Mouse (Mus musculus) midbrain, embryonic 10.5 days (tissue): ENCODE data around the gene Pde5a. TPM values are rescaled to one million over a fixed set of nuclear protein-coding genes. Genes with fewer than 3 reads are reported as not detected.

ENCODE experiments used
- DNase-seq: peaks from one replicate; pipeline ENCODE4 v3.0.0-alpha.2; 2017; ENCODE audit warnings: low spot score
- H3K27ac ChIP-seq: fragments of 300-500 bp; sonication (generic); replicated peaks from 2 replicates; pipeline ENCODE4 v1.5.1; 2016; ENCODE audit warnings: mild to moderate bottlenecking
- H3K27me3 ChIP-seq: fragments of 300-500 bp; sonication (generic); 2 replicates; pipeline ENCODE4 v1.6.1; 2016; ENCODE audit warnings: low read depth, mild to moderate bottlenecking; ENCODE audit not compliant: poor library complexity, severe bottlenecking
- H3K36me3 ChIP-seq: fragments of 300-500 bp; sonication (generic); 2 replicates; pipeline ENCODE4 v1.6.1; 2016; ENCODE audit warnings: mild to moderate bottlenecking, moderate library complexity
- H3K4me1 ChIP-seq: fragments of 300-500 bp; sonication (generic); 2 replicates; pipeline ENCODE4 v1.6.1; 2016
- H3K4me3 ChIP-seq: fragments of 300-500 bp; sonication (generic); 2 replicates; pipeline ENCODE4 v1.5.1; 2016; ENCODE audit warnings: mild to moderate bottlenecking, moderate library complexity
- H3K9me3 ChIP-seq: fragments of 300-500 bp; sonication (generic); replicated peaks from 2 replicates; pipeline ENCODE4 v1.6.1; 2016; ENCODE audit warnings: mild to moderate bottlenecking
- WGBS: fragments of 180-500 bp; shearing (Covaris S2); methylation state at CpG from one replicate; pipeline ENCODE4 v1.1.7; 2016; 5-methylcytosine and 5-hydroxymethylcytosine counted together
- polyA plus RNA-seq: library from polyadenylated mRNA; unstranded; fragments of >200 nt; fragmentation: Nextera tagmentation; extraction: Ambion mirVana; gene quantifications from 2 replicates; pipeline ENCODE4 v1.2.1, GENCODE M21; 2016

Gene Pde5a
- polyA plus RNA-seq: 3.5 and 3.6 TPM in 2 replicates

- H3K9me3 ChIP-seq: no peaks in the 10 kb centered on the region
- peak; percentile 88 for DNase-seq
- no peaks in the 10 kb centered on the region; the same call in 1 of the 2 replicates for H3K27me3 ChIP-seq
- under 1% methylated on average over 49 of the region's 49 CpGs for WGBS
- peak within 1 kb of the TSS; percentile 96 for H3K27ac ChIP-seq
- peaks cover 32% of the 10 kb centered on the region for H3K4me1 ChIP-seq
- no peaks in the 10 kb centered on the region for H3K36me3 ChIP-seq
- peak within 1 kb of the TSS; percentile 83 for H3K4me3 ChIP-seq
Observed at GRCm38 (mm10) chr3:122728852-122729600, at the start of gene Pde5a. Gene Pde5a (plus strand): TSS chr3:122728947.

DNA sequence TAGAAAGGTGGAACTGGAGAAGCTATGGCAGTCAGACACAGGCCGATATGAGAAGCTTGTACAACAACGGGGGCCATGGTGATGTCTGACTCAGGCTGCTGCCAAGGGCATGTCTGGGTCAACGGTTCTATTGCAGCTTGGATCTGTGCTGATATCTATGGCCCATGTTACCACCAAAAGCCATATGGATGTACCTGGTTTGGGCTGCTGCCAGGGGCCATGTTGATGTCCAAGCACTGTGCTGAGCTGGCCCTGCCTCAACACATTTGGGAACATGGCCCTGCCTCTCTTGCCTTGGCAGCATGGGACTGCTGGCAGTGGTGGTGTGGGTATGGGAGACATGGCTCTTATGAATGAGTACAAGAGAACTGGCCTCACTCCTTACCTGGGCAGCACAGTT is 47.9 kb upstream of the Pde5a start:
- H3K36me3 ChIP-seq: no peaks in the 10 kb centered on the region
- H3K27me3 ChIP-seq: no peaks in the 10 kb centered on the region
- 94% methylated on average over 3 of the region's 3 CpGs for WGBS
- peaks cover 4% of the 10 kb centered on the region; the same call in 1 of the 2 replicates for H3K4me1 ChIP-seq
- H3K9me3 ChIP-seq: 0 out of 2 replicates have a peak, but pooled peaks cover 6% of the 10 kb centered on the region
- no peak for DNase-seq
- no peak overlapping the region for H3K27ac ChIP-seq
- no peak overlapping the region for H3K4me3 ChIP-seq

DNA sequence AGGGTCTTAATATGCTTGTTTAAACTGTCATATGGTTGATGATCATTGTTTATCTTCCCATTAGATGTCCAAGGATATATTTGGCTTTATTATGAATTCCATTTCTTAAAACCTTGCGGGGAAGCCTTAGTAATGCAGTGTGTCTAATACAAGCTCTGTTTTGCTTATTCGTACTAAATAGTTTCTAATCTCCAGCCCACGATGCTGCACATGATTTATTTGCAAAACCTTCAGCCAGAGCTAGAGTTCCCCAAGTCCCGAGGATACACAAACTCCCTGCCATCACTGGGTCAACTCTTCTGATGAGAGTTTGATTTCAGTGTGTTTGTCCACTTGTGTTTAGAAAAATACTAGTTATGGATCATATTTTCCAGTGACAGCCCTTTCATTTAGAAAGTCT is 46.4 kb upstream of the Pde5a start:
- no peaks in the 10 kb centered on the region for H3K4me1 ChIP-seq
- no peak for DNase-seq
- WGBS: 88% methylated on average over 4 of the region's 4 CpGs
- H3K4me3 ChIP-seq: no peak overlapping the region
- H3K9me3 ChIP-seq: 0 out of 2 replicates have a peak, but pooled peaks cover 6% of the 10 kb centered on the region
- no peak overlapping the region for H3K27ac ChIP-seq
- H3K36me3 ChIP-seq: no peaks in the 10 kb centered on the region
- H3K27me3 ChIP-seq: no peaks in the 10 kb centered on the region

GRCm38 (mm10) chr3:122684832-122685231 is 43.9 kb upstream of the Pde5a start:
- Histone ChIP-seq H3K4me1 (no peaks in the 10 kb centered on the region), H3K4me3 (no peak overlapping the region), H3K9me3 (no peaks in the 10 kb centered on the region), H3K36me3 (no peaks in the 10 kb centered on the region), H3K27me3 (no peaks in the 10 kb centered on the region), H3K27ac (no peak overlapping the region)
- DNase-seq: no peak
- WGBS: 88% methylated on average over 7 of the region's 7 CpGs

- 87% methylated on average over 3 of the region's 3 CpGs for whole genome bisulfite sequencing
- H3K9me3 ChIP-seq: no peaks in the 10 kb centered on the region
- DNase-seq: no peak
- no peak overlapping the region for H3K4me3 ChIP-seq
- no peaks in the 10 kb centered on the region for H3K36me3 ChIP-seq
- no peak overlapping the region for H3K27ac ChIP-seq
- H3K27me3 ChIP-seq: no peaks in the 10 kb centered on the region
- no peaks in the 10 kb centered on the region for H3K4me1 ChIP-seq
Observed at GRCm38 (mm10) chr3:122693039-122693438, 35.7 kb upstream of the Pde5a start.

- WGBS: 81% methylated on average over 3 of the region's 3 CpGs
- Histone ChIP-seq H3K27me3 (no peaks in the 10 kb centered on the region; the same call in 1 of the 2 replicates), H3K36me3 (no peaks in the 10 kb centered on the region), H3K4me1 (no peaks in the 10 kb centered on the region), H3K4me3 (no peak overlapping the region), H3K27ac (no peak overlapping the region), H3K9me3 (no peaks in the 10 kb centered on the region)
- no peak for DNase-seq
Observed at GRCm38 (mm10) chr3:122695870-122696269, 32.9 kb upstream of the Pde5a start.

DNA sequence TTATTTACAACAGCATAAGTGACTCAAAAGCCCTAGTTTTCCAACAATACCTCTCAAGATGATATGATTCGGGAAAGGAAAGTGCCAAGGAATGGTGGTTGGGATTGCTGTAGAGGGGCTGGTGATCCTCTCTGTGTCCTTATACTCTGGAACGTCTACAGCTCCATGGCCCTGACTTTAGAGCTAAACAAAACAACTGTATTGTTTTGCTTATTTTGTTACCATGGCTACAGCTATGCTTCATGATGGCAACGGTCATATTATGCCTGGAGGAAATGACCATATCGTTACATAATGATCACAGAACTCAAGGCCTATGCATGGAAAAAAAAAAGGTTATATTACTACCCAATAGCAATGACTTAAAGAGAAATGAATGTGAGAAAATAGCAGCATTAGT is 32.1 kb upstream of the Pde5a start:
- no peak overlapping the region for H3K4me3 ChIP-seq
- 89% methylated on average over 4 of the region's 4 CpGs for whole genome bisulfite sequencing
- H3K36me3 ChIP-seq: no peaks in the 10 kb centered on the region
- no peaks in the 10 kb centered on the region for H3K9me3 ChIP-seq
- no peaks in the 10 kb centered on the region; the same call in 1 of the 2 replicates for H3K27me3 ChIP-seq
- H3K27ac ChIP-seq: no peak overlapping the region
- DNase-seq: no peak
- no peaks in the 10 kb centered on the region for H3K4me1 ChIP-seq

- WGBS: 6% methylated on average over 6 of the region's 6 CpGs
- H3K9me3 ChIP-seq: peaks cover 7% of the 10 kb centered on the region; the same call in 1 of the 2 replicates
- H3K4me3 ChIP-seq: no peak overlapping the region
- no peaks in the 10 kb centered on the region for H3K36me3 ChIP-seq
- H3K4me1 ChIP-seq: peaks cover 20% of the 10 kb centered on the region
- peaks cover 5% of the 10 kb centered on the region for H3K27me3 ChIP-seq
- DNase-seq: peak; percentile 57
- H3K27ac ChIP-seq: no peak overlapping the region; the same call in 1 of the 2 replicates
Observed at GRCm38 (mm10) chr3:122704209-122704608, 24.5 kb upstream of the Pde5a start.

GRCm38 (mm10) chr3:122705246-122705645 is 23.5 kb upstream of the Pde5a start:
- H3K27me3 ChIP-seq: peaks cover 5% of the 10 kb centered on the region
- H3K27ac ChIP-seq: no peak overlapping the region
- H3K4me1 ChIP-seq: peaks cover 20% of the 10 kb centered on the region
- no peaks in the 10 kb centered on the region for H3K36me3 ChIP-seq
- DNase-seq: no peak
- H3K4me3 ChIP-seq: no peak overlapping the region
- peaks cover 7% of the 10 kb centered on the region; the same call in 1 of the 2 replicates for H3K9me3 ChIP-seq
- WGBS: 79% methylated on average over 7 of the region's 7 CpGs

DNA sequence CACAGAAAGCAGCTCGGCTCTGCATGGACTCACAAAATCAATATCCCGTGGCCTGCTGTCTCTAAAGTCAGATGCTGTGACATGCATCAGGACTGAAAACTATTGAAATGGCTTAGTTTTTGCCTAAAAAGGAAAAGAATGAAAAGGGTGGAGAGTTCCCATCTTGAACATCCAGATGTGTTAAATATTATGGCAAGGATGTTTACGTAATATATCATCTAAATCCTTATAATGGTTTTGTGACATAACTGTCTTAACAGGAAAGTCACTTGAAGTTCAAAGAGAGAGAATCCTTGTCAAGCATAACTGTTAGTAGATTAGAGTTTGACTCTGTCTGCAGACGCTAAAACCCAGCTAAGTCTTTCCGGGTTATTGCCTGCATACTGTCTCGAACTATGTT is 20.3 kb upstream of the Pde5a start:
- Histone ChIP-seq H3K9me3 (peaks cover 7% of the 10 kb centered on the region; the same call in 1 of the 2 replicates), H3K4me1 (peaks cover 17% of the 10 kb centered on the region), H3K36me3 (no peaks in the 10 kb centered on the region), H3K4me3 (no peak overlapping the region), H3K27me3 (no peaks in the 10 kb centered on the region), H3K27ac (no peak overlapping the region)
- 86% methylated on average over 6 of the region's 6 CpGs for WGBS
- DNase-seq: no peak

DNA sequence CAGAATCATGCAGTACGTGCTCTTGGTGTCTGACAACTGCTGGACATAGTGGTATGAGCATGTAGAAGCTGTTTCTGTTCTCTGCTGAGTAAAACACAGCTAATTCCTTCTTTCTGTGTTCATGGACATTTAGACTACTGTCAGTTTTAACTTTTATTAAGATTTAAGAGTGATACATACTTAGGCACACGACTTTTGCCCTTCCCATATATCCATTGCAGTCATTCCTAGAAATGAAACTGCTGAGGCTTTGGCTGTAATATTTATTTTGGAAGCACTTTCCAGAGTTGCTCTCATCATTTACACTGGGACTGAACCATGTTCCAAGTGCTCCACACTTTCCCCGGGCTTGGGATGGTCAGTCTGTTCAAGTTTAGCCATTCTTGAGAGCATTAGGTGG is 18.6 kb upstream of the Pde5a start:
- no peak overlapping the region for H3K27ac ChIP-seq
- 86% methylated on average over 3 of the region's 3 CpGs for WGBS
- no peak overlapping the region for H3K4me3 ChIP-seq
- peaks cover 7% of the 10 kb centered on the region; the same call in 1 of the 2 replicates for H3K9me3 ChIP-seq
- no peak for DNase-seq
- no peaks in the 10 kb centered on the region for H3K36me3 ChIP-seq
- H3K27me3 ChIP-seq: no peaks in the 10 kb centered on the region
- peaks cover 3% of the 10 kb centered on the region; the same call in 1 of the 2 replicates for H3K4me1 ChIP-seq

DNA sequence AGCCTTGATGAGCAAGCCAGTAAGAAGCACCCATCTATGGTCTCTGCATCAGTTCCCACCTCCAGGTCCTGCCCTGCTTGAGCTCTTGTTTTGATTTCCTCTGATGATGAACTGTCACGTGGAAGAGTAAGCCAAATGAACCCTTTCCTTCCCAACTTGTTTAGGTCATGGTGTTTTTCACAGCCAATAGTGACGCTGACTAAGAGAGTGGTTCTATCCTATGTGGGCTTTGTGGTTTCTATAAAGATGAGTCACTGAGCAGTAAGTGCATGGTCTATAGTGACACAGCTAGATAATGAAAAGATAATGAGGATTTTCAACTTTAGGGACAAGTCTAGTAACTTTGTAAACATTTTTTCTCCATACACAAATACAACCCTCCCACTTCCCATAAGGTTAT is 10.1 kb upstream of the Pde5a start:
- no peak for DNase-seq
- WGBS: 80% methylated on average over 2 of the region's 2 CpGs
- Histone ChIP-seq H3K9me3 (no peaks in the 10 kb centered on the region), H3K27ac (no peak overlapping the region), H3K36me3 (no peaks in the 10 kb centered on the region), H3K4me3 (no peak overlapping the region), H3K4me1 (no peaks in the 10 kb centered on the region), H3K27me3 (no peaks in the 10 kb centered on the region)

GRCm38 (mm10) chr3:122721522-122721921 is 7.2 kb upstream of the Pde5a start:
- Histone ChIP-seq H3K36me3 (no peaks in the 10 kb centered on the region), H3K27ac (no peak overlapping the region), H3K4me3 (no peak overlapping the region), H3K4me1 (no peaks in the 10 kb centered on the region), H3K9me3 (no peaks in the 10 kb centered on the region), H3K27me3 (no peaks in the 10 kb centered on the region)
- no peak for DNase-seq
- 90% methylated on average over 9 of the region's 9 CpGs for WGBS
